ENCODE assay signal across 15 mouse cellular contexts in the genomic region with DNA sequence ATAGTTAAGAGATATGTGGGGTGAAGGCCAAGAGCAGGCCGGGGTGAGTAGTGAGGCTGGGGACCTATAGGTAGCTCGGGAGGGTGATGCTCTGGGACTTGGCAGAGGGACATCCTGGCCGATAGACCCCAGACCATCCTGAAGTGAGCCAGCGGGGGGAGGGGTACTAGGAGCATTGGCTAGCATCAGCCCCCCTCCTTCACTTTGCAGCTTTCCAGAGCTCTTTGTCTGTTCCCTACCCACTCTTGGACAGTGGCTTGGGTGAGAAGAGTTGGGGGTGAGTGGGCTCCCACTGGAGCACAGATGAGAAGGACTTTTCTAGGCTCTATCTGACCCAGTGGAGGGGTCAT. TPM values are rescaled to one million over a fixed set of nuclear protein-coding genes. Genes with fewer than 3 reads are reported as not detected.
A peak's percentile ranks its signal among the peaks of the same experiment; 100 is the strongest.
DNase-seq lines count a peak whose midpoint lies in the region; ATAC-seq and TF ChIP-seq lines count a peak whose summit lies in the region.
"Had no signal": no experiment of that assay in that cellular context is flagged by ENCODE, and none has a peak within 500 bp of the region (broad histone marks: within the 10 kb centered on the region; RNA-seq: fewer than 3 reads in every experiment).

No protein-coding gene starts in this region.

- H3K4me3 ChIP-seq in lung, embryonic 14.5 days (ENCODE audit: low read depth, low read length), result no peak overlapping the region
- H3K4me3 ChIP-seq in forebrain, embryonic 15.5 days, result peak overlapping the region; percentile 41
- peak overlapping the region; percentile 40 for H3K4me3 ChIP-seq in midbrain, embryonic 10.5 days
- H3K4me3 ChIP-seq in stomach, embryonic 16.5 days (replicated peaks; ENCODE audit: low read length), result no peak overlapping the region
- H3K4me3 ChIP-seq in liver, postnatal 0 days (ENCODE audit: low read depth, low read length), result no peak overlapping the region

- no peak overlapping the region for H3K9ac ChIP-seq in lung, embryonic 14.5 days
- H3K9ac ChIP-seq in forebrain, embryonic 15.5 days (replicated peaks), result peak overlapping the region; percentile 54
- 0 out of 2 replicates have a peak overlapping the region, but pooled peaks have one; percentile 10 for H3K9ac ChIP-seq in stomach, embryonic 16.5 days (ENCODE audit: low read length)
- no peak overlapping the region for H3K9ac ChIP-seq in liver, postnatal 0 days (replicated peaks)

- H3K27me3 ChIP-seq in lung, embryonic 14.5 days (ENCODE audit: insufficient read depth, low read length), result no peaks in the 10 kb centered on the region; the same call in 1 of the 2 replicates
- no peaks in the 10 kb centered on the region for H3K27me3 ChIP-seq in forebrain, embryonic 15.5 days
- H3K27me3 ChIP-seq in midbrain, embryonic 10.5 days (ENCODE audit: low read depth, poor library complexity, severe bottlenecking), result peaks cover 14% of the 10 kb centered on the region
- 0 out of 2 replicates have a peak, but pooled peaks cover 5% of the 10 kb centered on the region for H3K27me3 ChIP-seq in stomach, embryonic 16.5 days (ENCODE audit: control insufficient read depth, insufficient read depth, low read length)
- H3K27me3 ChIP-seq in liver, postnatal 0 days (ENCODE audit: insufficient read depth, low read length), result peaks cover 50% of the 10 kb centered on the region

- no peak for ATAC-seq in lung, embryonic 14.5 days (ENCODE audit: insufficient read depth)
- ATAC-seq in forebrain, embryonic 15.5 days (replicated peaks), result no peak
- no peak for ATAC-seq in stomach, embryonic 16.5 days (ENCODE audit: insufficient read depth, low FRiP score)
- no peak for ATAC-seq in liver, postnatal 0 days
- ATAC-seq: CD4-positive, CD25-positive, alpha-beta regulatory T cell, adult 4 months had no signal

- H3K9me3 ChIP-seq in lung, embryonic 14.5 days (ENCODE audit: low read depth, low read length), result no peaks in the 10 kb centered on the region
- no peaks in the 10 kb centered on the region for H3K9me3 ChIP-seq in forebrain, embryonic 15.5 days
- H3K9me3 ChIP-seq in midbrain, embryonic 10.5 days (replicated peaks), result no peaks in the 10 kb centered on the region
- H3K9me3 ChIP-seq in stomach, embryonic 16.5 days (replicated peaks; ENCODE audit: control insufficient read depth, low read length), result no peaks in the 10 kb centered on the region
- H3K9me3 ChIP-seq in liver, postnatal 0 days (ENCODE audit: low read length), result no peaks in the 10 kb centered on the region

- peak overlapping the region; percentile 50; the same call in 1 of the 2 replicates for H3K27ac ChIP-seq in lung, embryonic 14.5 days (ENCODE audit: low read depth)
- H3K27ac ChIP-seq in forebrain, embryonic 15.5 days (replicated peaks), result peak overlapping the region; percentile 89
- H3K27ac ChIP-seq in midbrain, embryonic 10.5 days (replicated peaks), result peak overlapping the region; percentile 90
- peak overlapping the region; percentile 32; the same call in 1 of the 2 replicates for H3K27ac ChIP-seq in stomach, embryonic 16.5 days (ENCODE audit: low read length)
- no peak overlapping the region for H3K27ac ChIP-seq in liver, postnatal 0 days (ENCODE audit: low read depth)
- H3K27ac ChIP-seq: kidney, postnatal 0 days had no signal

- no peak for TF ChIP-seq EP300 in liver, postnatal 0 days (IDR thresholded peaks at IDR 0.05; ENCODE audit: low read depth)

- 29% methylated on average over 4 of the region's 4 CpGs for WGBS in lung, embryonic 14.5 days
- WGBS in forebrain, embryonic 15.5 days, result 9% methylated on average over 4 of the region's 4 CpGs
- WGBS in midbrain, embryonic 10.5 days, result 17% methylated on average over 4 of the region's 4 CpGs
- WGBS in stomach, embryonic 16.5 days, result 42% methylated on average over 4 of the region's 4 CpGs
- 29% methylated on average over 4 of the region's 4 CpGs for WGBS in liver, postnatal 0 days (ENCODE audit: insufficient replicate concordance)

- no peak overlapping the region for H3K4me2 ChIP-seq in lung, embryonic 14.5 days
- peak overlapping the region; percentile 48 for H3K4me2 ChIP-seq in forebrain, embryonic 15.5 days (replicated peaks)
- H3K4me2 ChIP-seq in stomach, embryonic 16.5 days (ENCODE audit: low read depth, low read length), result no peak overlapping the region
- H3K4me2 ChIP-seq in liver, postnatal 0 days (ENCODE audit: low read depth, low read length), result no peak overlapping the region

- TF ChIP-seq CTCF in lung, embryonic 14.5 days (IDR thresholded peaks at IDR 0.05; ENCODE audit: low read depth), result no peak
- no peak for TF ChIP-seq CTCF in liver, postnatal 0 days (IDR thresholded peaks at IDR 0.05; ENCODE audit: low read depth)

- DNase-seq in lung, embryonic 14.5 days, result no peak
- no peak for DNase-seq in lung, postnatal 14 days
- DNase-seq in midbrain, embryonic 10.5 days (ENCODE audit: low spot score), result peak; percentile 42
- DNase-seq in gastrocnemius, postnatal 36 days, result no peak
- no peak for DNase-seq in liver, postnatal 0 days
- DNase-seq in lung, postnatal 25 days (ENCODE audit: low spot score), result no peak
- DNase-seq: cerebellum, adult 9-11 months; lung, postnatal 10 days had no signal

- intact Hi-C loops in gastrocnemius, postnatal 36 days (cut with DNase I), result loop anchor here (5.0 kb wide), 1 partner anchor 34 kb away; no protein-coding TSS in a partner anchor

- H3K4me1 ChIP-seq in lung, embryonic 14.5 days (ENCODE audit: insufficient read depth), result peaks cover 4% of the 10 kb centered on the region; the same call in 1 of the 2 replicates
- H3K4me1 ChIP-seq in forebrain, embryonic 15.5 days, result peaks cover 67% of the 10 kb centered on the region
- H3K4me1 ChIP-seq in midbrain, embryonic 10.5 days, result peaks cover 90% of the 10 kb centered on the region
- H3K4me1 ChIP-seq in stomach, embryonic 16.5 days (ENCODE audit: control insufficient read depth, insufficient read depth, low read length), result peaks cover 6% of the 10 kb centered on the region; the same call in 1 of the 2 replicates
- no peaks in the 10 kb centered on the region for H3K4me1 ChIP-seq in liver, postnatal 0 days (ENCODE audit: insufficient read depth)

- no peaks in the 10 kb centered on the region for H3K36me3 ChIP-seq in lung, embryonic 14.5 days (ENCODE audit: insufficient read depth)
- no peaks in the 10 kb centered on the region for H3K36me3 ChIP-seq in forebrain, embryonic 15.5 days
- H3K36me3 ChIP-seq in midbrain, embryonic 10.5 days, result peaks cover 20% of the 10 kb centered on the region
- H3K36me3 ChIP-seq in stomach, embryonic 16.5 days (ENCODE audit: control insufficient read depth, insufficient read depth, low read length), result no peaks in the 10 kb centered on the region
- H3K36me3 ChIP-seq in liver, postnatal 0 days (replicated peaks; ENCODE audit: insufficient read depth, low read length), result no peaks in the 10 kb centered on the region

RNA-seq across cellular contexts. Expression of a gene that starts 10.2 kb away (rescaled TPM):
- 0.78 and 1.0 TPM in 2 replicates for polyA plus RNA-seq in lung, embryonic 14.5 days (2014; fragmentation: Nextera tagmentation; extraction: Ambion mirVana)
- 2.5 and 2.8 TPM in 2 replicates for polyA plus RNA-seq in forebrain, embryonic 15.5 days (2015; fragmentation: Nextera tagmentation; extraction: Ambion mirVana)
- 2.3 and 4.0 TPM in 2 replicates for polyA plus RNA-seq in midbrain, embryonic 10.5 days (2016; fragmentation: Nextera tagmentation; extraction: Ambion mirVana)
- polyA plus RNA-seq in stomach, embryonic 16.5 days (2015; fragmentation: Nextera tagmentation; extraction: Ambion mirVana), result 0.14 and 0.35 TPM in 2 replicates
- total RNA-seq in gastrocnemius, postnatal 36 days (2021), result not detected
- not detected in 2 replicates for polyA plus RNA-seq in liver, postnatal 0 days (2015; fragmentation: Nextera tagmentation; extraction: Ambion mirVana)
- total RNA-seq: adrenal gland, adult 18-20 months had no signal
- polyA plus RNA-seq: CD4-positive, CD25-positive, alpha-beta regulatory T cell, adult 4 months; heart, postnatal 0 days had no signal

RNA-seq across cellular contexts. Expression of a gene that starts 10.3 kb away (rescaled TPM):
- polyA plus RNA-seq in lung, embryonic 14.5 days (2014; fragmentation: Nextera tagmentation; extraction: Ambion mirVana), result 1.9 and 3.1 TPM in 2 replicates
- polyA plus RNA-seq in forebrain, embryonic 15.5 days (2015; fragmentation: Nextera tagmentation; extraction: Ambion mirVana), result 13.9 and 16.2 TPM in 2 replicates
- 6.2 and 8.4 TPM in 2 replicates for polyA plus RNA-seq in midbrain, embryonic 10.5 days (2016; fragmentation: Nextera tagmentation; extraction: Ambion mirVana)
- 0.49 and 0.61 TPM in 2 replicates for polyA plus RNA-seq in stomach, embryonic 16.5 days (2015; fragmentation: Nextera tagmentation; extraction: Ambion mirVana)
- total RNA-seq in gastrocnemius, postnatal 36 days (2021), result not detected
- polyA plus RNA-seq in liver, postnatal 0 days (2015; fragmentation: Nextera tagmentation; extraction: Ambion mirVana), result not detected in 2 replicates
- polyA plus RNA-seq: CD4-positive, CD25-positive, alpha-beta regulatory T cell, adult 4 months; heart, postnatal 0 days had no signal

RNA-seq across cellular contexts. Expression of a gene that starts 28.1 kb away (rescaled TPM):
- not detected in 2 replicates for polyA plus RNA-seq in lung, embryonic 14.5 days (2014; fragmentation: Nextera tagmentation; extraction: Ambion mirVana)
- polyA plus RNA-seq in forebrain, embryonic 15.5 days (2015; fragmentation: Nextera tagmentation; extraction: Ambion mirVana), result 0.56 and 0.60 TPM in 2 replicates
- 0.23 and 0.46 TPM in 2 replicates for polyA plus RNA-seq in midbrain, embryonic 10.5 days (2016; fragmentation: Nextera tagmentation; extraction: Ambion mirVana)
- not detected in 2 replicates for polyA plus RNA-seq in stomach, embryonic 16.5 days (2015; fragmentation: Nextera tagmentation; extraction: Ambion mirVana)
- total RNA-seq in gastrocnemius, postnatal 36 days (2021), result not detected
- polyA plus RNA-seq in liver, postnatal 0 days (2015; fragmentation: Nextera tagmentation; extraction: Ambion mirVana), result not detected in 2 replicates
- total RNA-seq: adrenal gland, adult 18-20 months had no signal
- polyA plus RNA-seq: CD4-positive, CD25-positive, alpha-beta regulatory T cell, adult 4 months; heart, postnatal 0 days; kidney, postnatal 0 days; stomach, embryonic 14.5 days had no signal

Comparison
In these comparisons a context has a peak if more than half of its experiments do, and no peak if none do; other contexts are left out.
1. H3K4me3 ChIP-seq: peak in forebrain, embryonic 15.5 days (single experiment) and midbrain, embryonic 10.5 days (single experiment); none in lung, embryonic 14.5 days (single experiment), stomach, embryonic 16.5 days (single experiment) and liver, postnatal 0 days (single experiment).
2. H3K9ac ChIP-seq: peak in forebrain, embryonic 15.5 days (single experiment) and stomach, embryonic 16.5 days (single experiment); none in lung, embryonic 14.5 days (single experiment) and liver, postnatal 0 days (single experiment).